8 mouse cellular contexts compared by ENCODE assay signal in the genomic region with DNA sequence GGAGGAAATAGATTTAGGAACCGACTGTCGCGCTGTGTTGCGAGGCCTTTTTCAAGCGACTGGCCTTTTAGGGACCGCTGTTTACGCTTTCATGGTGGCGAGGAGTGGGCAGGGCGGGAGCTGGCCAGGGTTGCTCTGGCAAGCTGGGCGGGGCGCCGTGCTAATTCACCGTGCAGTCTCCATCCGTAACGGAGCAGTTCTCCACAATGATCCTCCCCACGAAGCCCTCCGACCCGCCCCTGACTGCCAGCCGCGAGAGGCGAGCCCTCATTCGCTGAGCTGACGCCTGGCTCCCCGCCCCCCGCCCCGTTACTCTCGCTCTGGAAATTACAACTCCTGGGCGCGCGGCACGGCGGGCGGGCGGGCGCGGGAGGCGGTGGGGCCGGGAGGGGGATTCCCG. TPM values are rescaled to one million over a fixed set of nuclear protein-coding genes. Genes with fewer than 3 reads are reported as not detected.
DNase-seq lines count a peak whose midpoint lies in the region; ATAC-seq and TF ChIP-seq lines count a peak whose summit lies in the region.

Gene Trim67, plus strand, starts transcription at position 385 of the 400 bp plus-strand sequence.

- no peaks in the 10 kb centered on the region for H3K36me3 ChIP-seq in heart, embryonic 11.5 days (ENCODE audit: control insufficient read depth, insufficient read depth, low read length)
- H3K36me3 ChIP-seq in forebrain, embryonic 11.5 days (ENCODE audit: control insufficient read depth, insufficient read depth, low read length): no peaks in the 10 kb centered on the region
- no peaks in the 10 kb centered on the region for H3K36me3 ChIP-seq in kidney, adult 2 months (ENCODE audit: control insufficient read depth, insufficient read depth, low read length)
- no peaks in the 10 kb centered on the region for H3K36me3 ChIP-seq in liver, embryonic 12.5 days

- H3K4me2 ChIP-seq in heart, embryonic 11.5 days: peak within 1 kb of the TSS; percentile 99
- peak within 1 kb of the TSS; percentile 72 for H3K4me2 ChIP-seq in forebrain, embryonic 11.5 days (ENCODE audit: low read depth, low read length, severe bottlenecking)
- H3K4me2 ChIP-seq in liver, embryonic 12.5 days: peak within 1 kb of the TSS; percentile 85

- peaks cover 49% of the 10 kb centered on the region for H3K27me3 ChIP-seq in heart, embryonic 11.5 days (ENCODE audit: control insufficient read depth, insufficient read depth, low read length)
- H3K27me3 ChIP-seq in forebrain, embryonic 11.5 days (ENCODE audit: control insufficient read depth, insufficient read depth, low read length): peaks cover 36% of the 10 kb centered on the region
- H3K27me3 ChIP-seq in kidney, adult 2 months (replicated peaks; ENCODE audit: control insufficient read depth, insufficient read depth, low read length): no peaks in the 10 kb centered on the region
- H3K27me3 ChIP-seq in liver, embryonic 12.5 days (replicated peaks): peaks cover 83% of the 10 kb centered on the region

- no peak for TF ChIP-seq CTCF in kidney, adult 2 months (conservative IDR thresholded peaks at IDR 0.05; ENCODE audit: insufficient read depth, insufficient read length, low read depth, low read length)

- TF ChIP-seq POLR2A in kidney, adult 2 months (IDR thresholded peaks at IDR 0.05; ENCODE audit: low read depth, low read length): no peak

- no peak within 1 kb of the TSS; the same call in 1 of the 2 replicates for H3K9ac ChIP-seq in heart, embryonic 11.5 days (ENCODE audit: low read depth, low read length)
- peak within 1 kb of the TSS; percentile 55 for H3K9ac ChIP-seq in forebrain, embryonic 11.5 days (ENCODE audit: low read length)
- no peak within 1 kb of the TSS for H3K9ac ChIP-seq in liver, embryonic 12.5 days

- peaks cover 17% of the 10 kb centered on the region for H3K4me1 ChIP-seq in heart, embryonic 11.5 days (ENCODE audit: control insufficient read depth, insufficient read depth, low read length)
- peaks cover 11% of the 10 kb centered on the region for H3K4me1 ChIP-seq in forebrain, embryonic 11.5 days (replicated peaks; ENCODE audit: control insufficient read depth, insufficient read depth, low read length)
- H3K4me1 ChIP-seq in kidney, adult 2 months (ENCODE audit: control insufficient read depth, insufficient read depth, low read length): 0 out of 2 replicates have a peak, but pooled peaks cover 5% of the 10 kb centered on the region
- H3K4me1 ChIP-seq in liver, embryonic 12.5 days: peaks cover 23% of the 10 kb centered on the region

- WGBS in heart, embryonic 11.5 days (ENCODE audit: insufficient replicate concordance): under 1% methylated on average over 39 of the region's 39 CpGs
- under 1% methylated on average over 26 of the region's 39 CpGs for WGBS in forebrain, embryonic 11.5 days
- under 1% methylated on average over 39 of the region's 39 CpGs for WGBS in kidney, adult 2 months
- WGBS in liver, embryonic 12.5 days (ENCODE audit: insufficient replicate concordance): under 1% methylated on average over 39 of the region's 39 CpGs

- peak; percentile 69 for ATAC-seq in heart, embryonic 11.5 days (replicated peaks; ENCODE audit: insufficient number of reproducible peaks, low FRiP score, low TSS enrichment)
- ATAC-seq in forebrain, embryonic 11.5 days (replicated peaks; ENCODE audit: low FRiP score): peak; percentile 86
- ATAC-seq in liver, embryonic 12.5 days: peak; percentile 54

- peak within 1 kb of the TSS; percentile 66 for H3K4me3 ChIP-seq in heart, embryonic 11.5 days (ENCODE audit: low read depth, low read length)
- peak within 1 kb of the TSS; percentile 44 for H3K4me3 ChIP-seq in forebrain, embryonic 11.5 days (ENCODE audit: low read depth, low read length)
- peak within 1 kb of the TSS; percentile 18 for H3K4me3 ChIP-seq in kidney, adult 2 months (ENCODE audit: insufficient read depth, low read depth, low read length)
- H3K4me3 ChIP-seq in liver, embryonic 12.5 days: peak within 1 kb of the TSS; percentile 56

- intact Hi-C loops in heart, postnatal 10 days (cut with DNase I): no loop called here

- no peak for DNase-seq in heart, postnatal 10 days
- peak; percentile 89 for DNase-seq in brain, embryonic 18.5 days (ENCODE audit: low read depth, low spot score)
- DNase-seq in forebrain, embryonic 11.5 days (ENCODE audit: low spot score): peak; percentile 91
- DNase-seq in kidney, adult 2 months: peak; percentile 40
- peak; percentile 64 for DNase-seq in retina, adult 2 months (ENCODE audit: low read depth, low spot score)
- no peak for DNase-seq in urinary bladder, postnatal 10 days (ENCODE audit: low spot score)

- no peak within 1 kb of the TSS for H3K27ac ChIP-seq in heart, embryonic 11.5 days (ENCODE audit: low read depth, low read length)
- H3K27ac ChIP-seq in forebrain, embryonic 11.5 days (ENCODE audit: low read depth, low read length): peak within 1 kb of the TSS; percentile 54
- H3K27ac ChIP-seq in kidney, adult 2 months (ENCODE audit: insufficient read depth, low read depth, low read length): no peak within 1 kb of the TSS
- H3K27ac ChIP-seq in liver, embryonic 12.5 days: no peak within 1 kb of the TSS

- H3K9me3 ChIP-seq in heart, embryonic 11.5 days (replicated peaks; ENCODE audit: control insufficient read depth, low read length): no peaks in the 10 kb centered on the region
- no peaks in the 10 kb centered on the region for H3K9me3 ChIP-seq in forebrain, embryonic 11.5 days (ENCODE audit: control insufficient read depth, low read length)
- no peaks in the 10 kb centered on the region for H3K9me3 ChIP-seq in liver, embryonic 12.5 days (replicated peaks)

RNA-seq across cellular contexts. Expression of gene Trim67, which starts in this region (rescaled TPM):
- polyA plus RNA-seq in heart, embryonic 11.5 days (2014; fragmentation: Nextera tagmentation; extraction: Ambion mirVana): 0.07 and 0.15 TPM in 2 replicates
- 1 to 10 TPM in 1 of 2 experiments, under 1 TPM in 1; 0.22 to 1.2 TPM for total RNA-seq in heart, postnatal 10 days (2021)
- 2.2 and 2.7 TPM in 2 replicates for polyA plus RNA-seq in forebrain, embryonic 11.5 days (2014; fragmentation: Nextera tagmentation; extraction: Ambion mirVana)
- 0.14 and 0.30 TPM in 2 replicates for polyA plus RNA-seq in kidney, adult 2 months (2012; rRNA removed)
- polyA plus RNA-seq in liver, embryonic 12.5 days (2016; fragmentation: Nextera tagmentation; extraction: Ambion mirVana): 0.01 and 0.05 TPM in 2 replicates

Comparison
In these comparisons a context has a peak if more than half of its experiments do, and no peak if none do; other contexts are left out.
1. Peak in ATAC-seq, H3K4me3 ChIP-seq and H3K4me2 ChIP-seq in heart, embryonic 11.5 days; RNA of the gene not detected or under 1 TPM.
2. Peak in DNase-seq and H3K4me3 ChIP-seq in kidney, adult 2 months; RNA of the gene not detected or under 1 TPM.
3. Peak in ATAC-seq, H3K4me3 ChIP-seq and H3K4me2 ChIP-seq in liver, embryonic 12.5 days; RNA of the gene not detected or under 1 TPM.
4. DNase-seq: peak in brain, embryonic 18.5 days (single experiment), forebrain, embryonic 11.5 days (single experiment) and retina, adult 2 months (single experiment); none in heart, postnatal 10 days (0 of 2) and urinary bladder, postnatal 10 days (single experiment).
5. Peak in every context shown above with its lines, with median percentiles within 50 percentile points of each other: ATAC-seq, H3K4me2 ChIP-seq and H3K4me3 ChIP-seq.